Mouse (Mus musculus): ENCODE measurements around the gene Naif1. TPM values are rescaled to one million over a fixed set of nuclear protein-coding genes. Genes with fewer than 3 reads are reported as not detected.

Gene Naif1
- polyA plus RNA-seq, 1 experiment, result 4.8 TPM

DNA sequence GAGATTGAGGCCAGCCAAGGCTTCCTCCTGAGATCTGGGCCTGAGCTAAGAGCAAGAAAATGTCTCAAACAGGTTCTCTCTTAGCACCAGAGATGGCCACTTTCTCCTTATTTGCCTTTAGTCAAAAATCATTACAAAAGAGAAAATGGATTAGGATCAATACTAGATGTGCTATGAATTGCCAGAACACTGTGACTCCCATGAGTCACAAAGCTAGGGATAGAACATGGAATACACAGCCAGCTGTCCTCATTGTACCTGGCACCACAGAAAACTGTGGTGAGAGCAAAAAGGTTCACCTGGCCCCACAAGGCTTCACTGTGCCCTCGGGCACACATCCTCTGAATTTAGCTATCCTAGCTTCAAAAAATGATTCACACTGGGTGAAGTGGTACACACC is 1.8 kb upstream of the Naif1 start:
- no peaks in the 10 kb centered on the region for H3K27me3 ChIP-seq (replicated peaks; ENCODE audit: control insufficient read depth, insufficient read depth, low read length)
- TF ChIP-seq POLR2A (IDR thresholded peaks at IDR 0.05; ENCODE audit: low read depth, low read length) (no peak), CTCF (conservative IDR thresholded peaks at IDR 0.05; ENCODE audit: insufficient read depth, insufficient read length, low read depth, low read length) (no peak)
- no peak for DNase-seq
- H3K36me3 ChIP-seq (ENCODE audit: control insufficient read depth, insufficient read depth, low read length), result no peaks in the 10 kb centered on the region; the same call in 1 of the 2 replicates
- H3K4me3 ChIP-seq (ENCODE audit: insufficient read depth, low read depth, low read length), result no peak overlapping the region
- whole genome bisulfite sequencing, result 82% methylated on average over 1 of the region's 1 CpGs
- no peak overlapping the region for H3K27ac ChIP-seq (ENCODE audit: insufficient read depth, low read depth, low read length)
- peaks cover 12% of the 10 kb centered on the region for H3K4me1 ChIP-seq (ENCODE audit: control insufficient read depth, insufficient read depth, low read length)

- WGBS, result under 1% methylated on average over 103 of the region's 103 CpGs
- TF ChIP-seq CTCF (conservative IDR thresholded peaks at IDR 0.05; ENCODE audit: insufficient read depth, insufficient read length, low read depth, low read length), result no peak
Measured at GRCm38 (mm10) chr2:32450881-32451844, 906 bp downstream of the Naif1 start, which contains the start of gene Slc25a25. TSS of gene Slc25a25 (minus strand) at chr2:32451445.

GRCm38 (mm10) chr2:32451870-32452372 is 1.7 kb downstream of the Naif1 start:
- Histone ChIP-seq H3K27me3 (replicated peaks; ENCODE audit: control insufficient read depth, insufficient read depth, low read length) (no peaks in the 10 kb centered on the region), H3K36me3 (ENCODE audit: control insufficient read depth, insufficient read depth, low read length) (no peaks in the 10 kb centered on the region), H3K27ac (ENCODE audit: insufficient read depth, low read depth, low read length) (peak overlapping the region; percentile 89), H3K4me1 (ENCODE audit: control insufficient read depth, insufficient read depth, low read length) (peaks cover 20% of the 10 kb centered on the region), H3K4me3 (ENCODE audit: insufficient read depth, low read depth, low read length) (peak overlapping the region; percentile 49)
- under 1% methylated on average over 25 of the region's 25 CpGs for WGBS
- no peak for TF ChIP-seq CTCF (conservative IDR thresholded peaks at IDR 0.05; ENCODE audit: insufficient read depth, insufficient read length, low read depth, low read length)
- peak; percentile 21 for TF ChIP-seq POLR2A (IDR thresholded peaks at IDR 0.05; ENCODE audit: low read depth, low read length)
- peak; percentile 100 for DNase-seq

More at GRCm38 (mm10) chr2:32450881-32451844, 906 bp downstream of the Naif1 start, which contains the start of gene Slc25a25:
- Histone ChIP-seq H3K36me3 (ENCODE audit: control insufficient read depth, insufficient read depth, low read length) (no peaks in the 10 kb centered on the region), H3K27ac (ENCODE audit: insufficient read depth, low read depth, low read length) (peak within 1 kb of the TSS; percentile 89), H3K27me3 (replicated peaks; ENCODE audit: control insufficient read depth, insufficient read depth, low read length) (no peaks in the 10 kb centered on the region), H3K4me3 (ENCODE audit: insufficient read depth, low read depth, low read length) (peak within 1 kb of the TSS; percentile 63), H3K4me1 (ENCODE audit: control insufficient read depth, insufficient read depth, low read length) (peaks cover 20% of the 10 kb centered on the region)
- DNase-seq, result peak; percentile 99

DNA sequence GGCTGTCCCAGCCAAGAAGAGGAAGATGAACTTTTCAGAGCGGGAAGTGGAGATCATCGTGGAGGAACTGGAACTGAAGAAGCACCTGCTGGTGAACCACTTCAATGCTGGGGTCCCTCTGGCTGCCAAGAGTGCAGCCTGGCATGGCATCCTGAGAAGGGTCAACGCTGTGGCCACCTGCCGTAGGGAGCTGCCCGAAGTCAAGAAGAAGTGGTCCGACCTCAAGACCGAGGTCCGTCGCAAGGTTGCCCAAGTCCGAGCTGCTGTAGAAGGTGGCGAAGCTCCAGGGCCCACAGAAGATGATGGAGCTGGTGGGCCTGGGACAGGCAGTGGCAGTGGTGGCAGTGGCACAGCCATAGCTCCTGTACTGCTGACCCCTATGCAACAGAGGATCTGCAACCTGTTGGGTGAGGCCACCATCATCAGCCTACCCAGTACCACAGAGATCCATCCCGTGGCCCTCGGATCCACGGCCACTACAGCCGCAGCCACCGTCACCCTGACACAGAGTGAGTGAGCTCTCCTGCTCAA is 2.2 kb downstream of the Naif1 start:
- no peak for TF ChIP-seq CTCF (conservative IDR thresholded peaks at IDR 0.05; ENCODE audit: insufficient read depth, insufficient read length, low read depth, low read length)
- TF ChIP-seq POLR2A (IDR thresholded peaks at IDR 0.05; ENCODE audit: low read depth, low read length), result no peak
- WGBS, result 91% methylated on average over 16 of the region's 16 CpGs
- Histone ChIP-seq H3K4me3 (ENCODE audit: insufficient read depth, low read depth, low read length) (peak overlapping the region; percentile 35), H3K27me3 (replicated peaks; ENCODE audit: control insufficient read depth, insufficient read depth, low read length) (no peaks in the 10 kb centered on the region), H3K4me1 (ENCODE audit: control insufficient read depth, insufficient read depth, low read length) (peaks cover 19% of the 10 kb centered on the region), H3K27ac (ENCODE audit: insufficient read depth, low read depth, low read length) (peak overlapping the region; percentile 78), H3K36me3 (ENCODE audit: control insufficient read depth, insufficient read depth, low read length) (no peaks in the 10 kb centered on the region)
- DNase-seq, result no peak

DNA sequence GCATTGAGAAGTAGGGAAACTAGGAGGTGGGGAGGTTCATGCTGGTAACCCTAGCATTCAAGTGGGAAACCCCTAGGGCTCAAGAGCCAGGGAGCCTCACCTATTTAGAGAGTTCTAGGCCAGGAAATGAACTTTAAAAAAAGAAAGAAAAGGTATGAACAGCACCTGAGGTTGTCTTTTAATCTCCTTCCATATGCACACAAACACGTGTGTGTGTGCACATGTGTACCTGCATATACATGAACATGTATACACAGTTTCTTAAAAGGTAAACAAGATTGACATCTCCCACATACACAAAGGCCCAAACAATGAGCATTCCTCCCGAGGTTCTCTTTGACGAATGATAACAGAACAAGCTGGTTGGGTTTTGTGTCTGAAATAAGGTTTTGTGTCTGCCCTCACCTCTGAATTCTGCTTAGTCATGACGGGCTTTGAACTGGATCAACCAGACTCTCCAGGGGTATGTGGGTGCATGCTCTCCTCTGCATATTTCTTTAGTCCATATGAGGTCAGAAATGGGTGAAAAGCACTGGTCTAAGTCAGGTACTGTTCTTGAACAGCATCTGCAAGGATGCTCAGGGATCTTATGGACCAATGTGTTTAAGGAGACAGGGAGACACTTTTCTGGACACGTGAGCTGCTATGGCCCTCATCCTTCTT is 3.5 kb downstream of the Naif1 start:
- Histone ChIP-seq H3K36me3 (ENCODE audit: control insufficient read depth, insufficient read depth, low read length) (no peaks in the 10 kb centered on the region), H3K27me3 (replicated peaks; ENCODE audit: control insufficient read depth, insufficient read depth, low read length) (no peaks in the 10 kb centered on the region), H3K4me3 (ENCODE audit: insufficient read depth, low read depth, low read length) (no peak overlapping the region), H3K4me1 (ENCODE audit: control insufficient read depth, insufficient read depth, low read length) (peaks cover 17% of the 10 kb centered on the region), H3K27ac (ENCODE audit: insufficient read depth, low read depth, low read length) (no peak overlapping the region)
- no peak for TF ChIP-seq POLR2A (IDR thresholded peaks at IDR 0.05; ENCODE audit: low read depth, low read length)
- TF ChIP-seq CTCF (conservative IDR thresholded peaks at IDR 0.05; ENCODE audit: insufficient read depth, insufficient read length, low read depth, low read length), result no peak
- DNase-seq, result no peak
- 71% methylated on average over 5 of the region's 5 CpGs for WGBS

- no peak for DNase-seq
- no peaks in the 10 kb centered on the region for H3K36me3 ChIP-seq (ENCODE audit: control insufficient read depth, insufficient read depth, low read length)
- WGBS, result 74% methylated on average over 10 of the region's 10 CpGs
- H3K27ac ChIP-seq (ENCODE audit: insufficient read depth, low read depth, low read length), result no peak overlapping the region
- H3K27me3 ChIP-seq (replicated peaks; ENCODE audit: control insufficient read depth, insufficient read depth, low read length), result no peaks in the 10 kb centered on the region
- peaks cover 17% of the 10 kb centered on the region for H3K4me1 ChIP-seq (ENCODE audit: control insufficient read depth, insufficient read depth, low read length)
- no peak overlapping the region for H3K4me3 ChIP-seq (ENCODE audit: insufficient read depth, low read depth, low read length)
- TF ChIP-seq CTCF (conservative IDR thresholded peaks at IDR 0.05; ENCODE audit: insufficient read depth, insufficient read length, low read depth, low read length) (no peak), POLR2A (IDR thresholded peaks at IDR 0.05; ENCODE audit: low read depth, low read length) (no peak)
Measured at GRCm38 (mm10) chr2:32454633-32455032, 4.4 kb downstream of the Naif1 start.
